Mouse (Mus musculus) liver, adult 2 months (tissue): ENCODE results near the gene Arhgap31.

ENCODE experiments used
- CTCF ChIP-seq: fragments of 200-500 bp; IDR thresholded peaks from 2 replicates; pipeline ENCODE4 v1.5.1; 2011; ENCODE audit warnings: low read depth, low read length, control low read depth
- POLR2A ChIP-seq: fragments of 200-500 bp; IDR thresholded peaks from 2 replicates; pipeline ENCODE4 v1.6.1; 2011; ENCODE audit warnings: low read length, control low read depth; ENCODE audit not compliant: insufficient read depth; ENCODE audit errors: extremely low read depth

GRCm38 (mm10) chr16:38681313-38681712, 31.8 kb downstream of the Arhgap31 start:
- TF ChIP-seq POLR2A = no peak
- TF ChIP-seq CTCF = no peak
